Mouse (Mus musculus) macrophage (primary cell): ENCODE measurements around the gene Znrf3. TPM values are rescaled to one million over a fixed set of nuclear protein-coding genes. Genes with fewer than 3 reads are reported as not detected.
A peak's percentile ranks its signal among the peaks of the same experiment; 100 is the strongest.

Source experiments
- H3K27ac ChIP-seq: fragments of 350-480 bp; formaldehyde crosslinking; 2 replicates; pipeline ENCODE4 v1.9.0; 2021
- H3K36me3 ChIP-seq: fragments of 350-480 bp; formaldehyde crosslinking; 2 replicates; pipeline ENCODE4 v1.9.0; 2021; ENCODE audit errors: inconsistent target
- H3K4me3 ChIP-seq: fragments of 350-480 bp; formaldehyde crosslinking; 2 replicates; pipeline ENCODE4 v1.9.0; 2021; ENCODE audit errors: inconsistent target
- H3K79me2 ChIP-seq: fragments of 350-480 bp; formaldehyde crosslinking; 2 replicates; pipeline ENCODE4 v1.9.0; 2021; ENCODE audit errors: inconsistent target
- WGBS: methylation state at CpG from one replicate; pipeline ENCODE4 v1.1.7; 2026; ENCODE audit warnings: inconsistent platforms; ENCODE audit not compliant: missing documents; 5-methylcytosine and 5-hydroxymethylcytosine counted together
- polyA plus RNA-seq: library from polyadenylated mRNA; stranded (reverse); fragments of 250-400 nt; gene quantifications from 3 replicates; pipeline ENCODE4 v1.2.4, GENCODE M21; 2018; ENCODE audit warnings: inconsistent platforms

Gene Znrf3
- polyA plus RNA-seq, 1 experiment from 2014 or later, result 2.1 TPM

- Histone ChIP-seq H3K36me3 (no peaks in the 10 kb centered on the region), H3K27ac (no peak overlapping the region), H3K79me2 (no peaks in the 10 kb centered on the region), H3K4me3 (no peak overlapping the region)
- WGBS, result 92% methylated on average over 8 of the region's 8 CpGs
Measured at GRCm38 (mm10) chr11:5269846-5270461, 174.7 kb downstream of the Znrf3 start.

- Histone ChIP-seq H3K79me2 (no peaks in the 10 kb centered on the region), H3K36me3 (no peaks in the 10 kb centered on the region), H3K27ac (no peak overlapping the region), H3K4me3 (no peak overlapping the region)
- WGBS, result 91% methylated on average over 8 of the region's 8 CpGs
Measured at GRCm38 (mm10) chr11:5265764-5266163, 178.9 kb downstream of the Znrf3 start.

GRCm38 (mm10) chr11:5263078-5263730, 181.4 kb downstream of the Znrf3 start:
- no peaks in the 10 kb centered on the region for H3K36me3 ChIP-seq
- H3K4me3 ChIP-seq, result no peak overlapping the region
- no peak overlapping the region for H3K27ac ChIP-seq
- 89% methylated on average over 24 of the region's 26 CpGs for WGBS
- H3K79me2 ChIP-seq, result no peaks in the 10 kb centered on the region; the same call in 1 of the 2 replicates

- WGBS, result 3% methylated on average over 64 of the region's 80 CpGs
Measured at GRCm38 (mm10) chr11:5261508-5262392, 182.9 kb downstream of the Znrf3 start, which contains the start of gene Kremen1. Gene Kremen1, minus strand, starts transcription at chr11:5261558.

GRCm38 (mm10) chr11:5260942-5261459, 183.6 kb downstream of the Znrf3 start:
- Histone ChIP-seq H3K4me3 (peak overlapping the region; percentile 62), H3K27ac (no peak overlapping the region), H3K36me3 (no peaks in the 10 kb centered on the region), H3K79me2 (no peaks in the 10 kb centered on the region; the same call in 1 of the 2 replicates)
- WGBS, result under 1% methylated on average over 39 of the region's 42 CpGs

More at GRCm38 (mm10) chr11:5261508-5262392, 182.9 kb downstream of the Znrf3 start, which contains the start of gene Kremen1:
- H3K36me3 ChIP-seq, result no peaks in the 10 kb centered on the region
- H3K4me3 ChIP-seq, result peak within 1 kb of the TSS; percentile 62
- no peaks in the 10 kb centered on the region; the same call in 1 of the 2 replicates for H3K79me2 ChIP-seq
- no peak within 1 kb of the TSS for H3K27ac ChIP-seq

GRCm38 (mm10) chr11:5259944-5260598, 184.6 kb downstream of the Znrf3 start:
- no peaks in the 10 kb centered on the region for H3K36me3 ChIP-seq

GRCm38 (mm10) chr11:5258036-5258435, 186.6 kb downstream of the Znrf3 start:
- Histone ChIP-seq H3K79me2 (no peaks in the 10 kb centered on the region; the same call in 1 of the 2 replicates), H3K36me3 (no peaks in the 10 kb centered on the region), H3K4me3 (no peak overlapping the region), H3K27ac (no peak overlapping the region)
- 96% methylated on average over 6 of the region's 6 CpGs for WGBS

More at GRCm38 (mm10) chr11:5259944-5260598, 184.6 kb downstream of the Znrf3 start:
- Histone ChIP-seq H3K4me3 (peak overlapping the region; percentile 62; the same call in 1 of the 2 replicates), H3K27ac (no peak overlapping the region), H3K79me2 (no peaks in the 10 kb centered on the region; the same call in 1 of the 2 replicates)
- 17% methylated on average over 10 of the region's 10 CpGs for WGBS

- Histone ChIP-seq H3K27ac (no peak overlapping the region), H3K36me3 (no peaks in the 10 kb centered on the region), H3K4me3 (no peak overlapping the region), H3K79me2 (no peaks in the 10 kb centered on the region; the same call in 1 of the 2 replicates)
- WGBS, result 73% methylated on average over 12 of the region's 13 CpGs
Measured at GRCm38 (mm10) chr11:5257151-5257862, 187.3 kb downstream of the Znrf3 start.

GRCm38 (mm10) chr11:5255509-5256014, 189.1 kb downstream of the Znrf3 start:
- 87% methylated on average over 9 of the region's 9 CpGs for WGBS
- H3K4me3 ChIP-seq, result no peak overlapping the region
- H3K79me2 ChIP-seq, result no peaks in the 10 kb centered on the region; the same call in 1 of the 2 replicates
- no peak overlapping the region for H3K27ac ChIP-seq
- H3K36me3 ChIP-seq, result no peaks in the 10 kb centered on the region

GRCm38 (mm10) chr11:5254016-5254415, 190.6 kb downstream of the Znrf3 start:
- H3K27ac ChIP-seq, result no peak overlapping the region
- WGBS, result 68% methylated on average over 2 of the region's 2 CpGs
- no peak overlapping the region for H3K4me3 ChIP-seq
- H3K79me2 ChIP-seq, result no peaks in the 10 kb centered on the region; the same call in 1 of the 2 replicates
- H3K36me3 ChIP-seq, result no peaks in the 10 kb centered on the region

GRCm38 (mm10) chr11:5253528-5253927, 191.1 kb downstream of the Znrf3 start:
- Histone ChIP-seq H3K4me3 (no peak overlapping the region), H3K27ac (no peak overlapping the region), H3K79me2 (no peaks in the 10 kb centered on the region; the same call in 1 of the 2 replicates), H3K36me3 (no peaks in the 10 kb centered on the region)
- 35% methylated on average over 3 of the region's 3 CpGs for WGBS

- no peaks in the 10 kb centered on the region; the same call in 1 of the 2 replicates for H3K79me2 ChIP-seq
- H3K27ac ChIP-seq, result no peak overlapping the region
- WGBS, result 95% methylated on average over 8 of the region's 8 CpGs
- no peaks in the 10 kb centered on the region for H3K36me3 ChIP-seq
- no peak overlapping the region for H3K4me3 ChIP-seq
Measured at GRCm38 (mm10) chr11:5252727-5253126, 191.9 kb downstream of the Znrf3 start.

- H3K36me3 ChIP-seq, result no peaks in the 10 kb centered on the region
- no peaks in the 10 kb centered on the region; the same call in 1 of the 2 replicates for H3K79me2 ChIP-seq
- 94% methylated on average over 6 of the region's 6 CpGs for WGBS
- no peak overlapping the region for H3K4me3 ChIP-seq
- no peak overlapping the region for H3K27ac ChIP-seq
Measured at GRCm38 (mm10) chr11:5251112-5251511, 193.5 kb downstream of the Znrf3 start.
